Mouse (Mus musculus) MEL (cell line): ENCODE measurements around the gene Sftpa1. TPM values are rescaled to one million over a fixed set of nuclear protein-coding genes. Genes with fewer than 3 reads are reported as not detected.

Source experiments
- DNase-seq: peaks from one replicate; pipeline ENCODE4 v3.0.0; 2011; ENCODE audit warnings: low read depth, low spot score
- H3K27ac ChIP-seq: 2 replicates; pipeline ENCODE4 v1.5.1; 2012; ENCODE audit warnings: low read depth, mild to moderate bottlenecking, control low read depth, low read length, moderate library complexity; ENCODE audit not compliant: control insufficient read depth
- H3K27me3 ChIP-seq, 2 experiments: fragments of 150-350 bp in 1 of 2; sonication (generic) in 1 of 2; 2 replicates each; pipeline ENCODE4 v1.6.1; 2012; ENCODE audit warnings: low read length in 2 of 2, mild to moderate bottlenecking in 2 of 2, improper control_type of control experiment in 1 of 2, moderate library complexity in 1 of 2; ENCODE audit not compliant: insufficient read depth in 2 of 2, control insufficient read depth in 1 of 2
- H3K36me3 ChIP-seq, 2 experiments: 2 replicates each; pipeline ENCODE4 v1.6.1; 2012 to 2014; ENCODE audit warnings: low read length in 2 of 2, improper control_type of control experiment in 1 of 2, inconsistent platforms in 1 of 2, mild to moderate bottlenecking in 1 of 2; ENCODE audit not compliant: insufficient read depth in 2 of 2, control insufficient read depth in 1 of 2
- H3K4me1 ChIP-seq, 2 experiments: fragments of 150-350 bp in 1 of 2; sonication (generic) in 1 of 2; 2 replicates each; pipeline ENCODE4 v1.6.1; 2012; ENCODE audit warnings: low read length in 2 of 2, improper control_type of control experiment in 1 of 2, mild to moderate bottlenecking in 1 of 2; ENCODE audit not compliant: insufficient read depth in 2 of 2, control insufficient read depth in 1 of 2
- H3K4me3 ChIP-seq, 2 experiments: fragments of 150-350 bp in 1 of 2; sonication (generic) in 1 of 2; 2 replicates each; pipeline ENCODE4 v1.5.1; 2012; ENCODE audit warnings: low read depth in 2 of 2, low read length in 2 of 2, mild to moderate bottlenecking in 2 of 2, moderate library complexity in 2 of 2, control low read depth in 1 of 2, improper control_type of control experiment in 1 of 2; ENCODE audit not compliant: control insufficient read depth in 1 of 2, insufficient read depth in 1 of 2
- H3K79me2 ChIP-seq: 2 replicates; pipeline ENCODE4 v1.6.1; 2012; ENCODE audit warnings: mild to moderate bottlenecking, low read length, moderate library complexity; ENCODE audit not compliant: control insufficient read depth, poor library complexity, insufficient read depth
- H3K9ac ChIP-seq: 2 replicates; pipeline ENCODE4 v1.6.1; 2012; ENCODE audit warnings: low read depth, mild to moderate bottlenecking, control low read depth, low read length, moderate library complexity; ENCODE audit not compliant: control insufficient read depth, poor library complexity, severe bottlenecking
- H3K9me3 ChIP-seq: fragments of 150-350 bp; sonication (generic); replicated peaks from 2 replicates; pipeline ENCODE4 v1.6.1; 2012; ENCODE audit warnings: mild to moderate bottlenecking, low read length, improper control_type of control experiment, moderate library complexity; ENCODE audit not compliant: insufficient read depth
- BHLHE40 ChIP-seq: IDR thresholded peaks from 2 replicates; pipeline ENCODE4 v1.6.1; 2012; ENCODE audit warnings: low read depth, mild to moderate bottlenecking, inconsistent platforms, low read length, improper control_type of control experiment, borderline replicate concordance
- CHD2 ChIP-seq: IDR thresholded peaks from 2 replicates; pipeline ENCODE4 v1.6.1; 2011; ENCODE audit warnings: low read length, improper control_type of control experiment
- CTCF ChIP-seq, 3 experiments: IDR thresholded peaks in 2 of 3; conservative IDR thresholded peaks in 1 of 3; 2 replicates each; pipeline ENCODE4 v1.5.1; 2011 to 2012; ENCODE audit warnings: low read length in 3 of 3, low read depth in 2 of 3, mild to moderate bottlenecking in 2 of 3, improper control_type of control experiment in 1 of 3, inconsistent platforms in 1 of 3, mixed read lengths in 1 of 3, moderate library complexity in 1 of 3; ENCODE audit not compliant: control insufficient read depth in 1 of 3, insufficient read depth in 1 of 3, poor library complexity in 1 of 3, severe bottlenecking in 1 of 3
- E2F4 ChIP-seq: IDR thresholded peaks from 2 replicates; pipeline ENCODE4 v1.6.1; 2011; ENCODE audit warnings: low read depth, low read length, improper control_type of control experiment, borderline replicate concordance
- EP300 ChIP-seq, 2 experiments: IDR thresholded peaks; 2 replicates each; pipeline ENCODE4 v1.6.1; 2011; ENCODE audit warnings: improper control_type of control experiment in 2 of 2, low read length in 2 of 2, low read depth in 1 of 2, mild to moderate bottlenecking in 1 of 2
- ETS1 ChIP-seq: IDR thresholded peaks from 2 replicates; pipeline ENCODE4 v1.6.1; 2012; ENCODE audit warnings: low read depth, mild to moderate bottlenecking, inconsistent platforms, low read length, improper control_type of control experiment, moderate library complexity
- GABPA ChIP-seq: IDR thresholded peaks from 2 replicates; pipeline ENCODE4 v1.6.1; 2012; ENCODE audit warnings: low read depth, mild to moderate bottlenecking, inconsistent platforms, low read length, improper control_type of control experiment, moderate library complexity
- HCFC1 ChIP-seq: IDR thresholded peaks from 2 replicates; pipeline ENCODE4 v1.6.1; 2012; ENCODE audit warnings: low read depth, mild to moderate bottlenecking, inconsistent platforms, low read length, improper control_type of control experiment, moderate library complexity
- KAT2A ChIP-seq: conservative IDR thresholded peaks from 2 replicates; pipeline ENCODE4 v1.6.1; 2012; ENCODE audit warnings: low read depth, low read length, improper control_type of control experiment, inconsistent platforms
- MAZ ChIP-seq: IDR thresholded peaks from 2 replicates; pipeline ENCODE4 v1.6.1; 2012; ENCODE audit warnings: low read depth, mild to moderate bottlenecking, inconsistent platforms, low read length, improper control_type of control experiment
- MEF2A ChIP-seq: IDR thresholded peaks from 2 replicates; pipeline ENCODE4 v1.6.1; 2014; ENCODE audit warnings: low read depth, mild to moderate bottlenecking, inconsistent platforms, low read length, improper control_type of control experiment; ENCODE audit not compliant: poor library complexity, insufficient replicate concordance, severe bottlenecking; ENCODE audit errors: extremely low read depth
- MXI1 ChIP-seq: IDR thresholded peaks from 2 replicates; pipeline ENCODE4 v1.6.1; 2011; ENCODE audit warnings: mild to moderate bottlenecking, low read depth, low read length, improper control_type of control experiment
- MYB ChIP-seq: IDR thresholded peaks from 2 replicates; pipeline ENCODE4 v1.6.1; 2011; ENCODE audit warnings: mild to moderate bottlenecking, low read depth, low read length, improper control_type of control experiment
- NELFE ChIP-seq: IDR thresholded peaks from 2 replicates; pipeline ENCODE4 v1.6.1; 2011; ENCODE audit warnings: low read depth, low read length, improper control_type of control experiment
- POLR2A ChIP-seq, 2 experiments: IDR thresholded peaks; 2 replicates each; pipeline ENCODE4 v1.6.1; 2011 to 2012; ENCODE audit warnings: low read length in 2 of 2, mild to moderate bottlenecking in 2 of 2, control low read depth in 1 of 2, improper control_type of control experiment in 1 of 2, low read depth in 1 of 2, moderate library complexity in 1 of 2; ENCODE audit not compliant: control insufficient read depth in 1 of 2, insufficient read depth in 1 of 2, poor library complexity in 1 of 2
- RAD21 ChIP-seq: IDR thresholded peaks from 2 replicates; pipeline ENCODE4 v1.6.1; 2011; ENCODE audit warnings: mild to moderate bottlenecking, low read depth, low read length, improper control_type of control experiment
- SMC3 ChIP-seq: IDR thresholded peaks from 2 replicates; pipeline ENCODE4 v1.6.1; 2011; ENCODE audit warnings: low read depth, low read length, improper control_type of control experiment
- TAL1 ChIP-seq: IDR thresholded peaks from 2 replicates; pipeline ENCODE4 v1.6.1; 2012; ENCODE audit warnings: mild to moderate bottlenecking, inconsistent platforms, low read length, moderate library complexity, mixed read lengths
- TBP ChIP-seq: IDR thresholded peaks from 2 replicates; pipeline ENCODE4 v1.8.0; 2011; ENCODE audit warnings: low read depth, low read length, improper control_type of control experiment
- UBTF ChIP-seq: IDR thresholded peaks from 2 replicates; pipeline ENCODE4 v1.6.1; 2012; ENCODE audit warnings: low read depth, mild to moderate bottlenecking, inconsistent platforms, low read length, improper control_type of control experiment, moderate library complexity, borderline replicate concordance; ENCODE audit not compliant: insufficient read depth
- USF1 ChIP-seq: IDR thresholded peaks from 2 replicates; pipeline ENCODE4 v1.6.1; 2014; ENCODE audit warnings: low read depth, mild to moderate bottlenecking, inconsistent platforms, low read length, improper control_type of control experiment, moderate library complexity
- ZC3H11A ChIP-seq: IDR thresholded peaks from 2 replicates; pipeline ENCODE4 v1.6.1; 2012; ENCODE audit warnings: low read depth, mild to moderate bottlenecking, inconsistent platforms, low read length, improper control_type of control experiment
- ZKSCAN1 ChIP-seq: IDR thresholded peaks from 2 replicates; pipeline ENCODE4 v1.6.1; 2012; ENCODE audit warnings: low read depth, mild to moderate bottlenecking, inconsistent platforms, low read length, improper control_type of control experiment, moderate library complexity
- ZMIZ1 ChIP-seq: IDR thresholded peaks from 2 replicates; pipeline ENCODE4 v1.6.1; 2012; ENCODE audit warnings: low read depth, mild to moderate bottlenecking, inconsistent platforms, low read length, improper control_type of control experiment, moderate library complexity
- polyA plus RNA-seq, 2 experiments: library from polyadenylated mRNA; stranded (reverse) in 1 of 2; unstranded in 1 of 2; fragments of >175 nt in 1 of 2; fragments of >200 nt in 1 of 2; gene quantifications; 2 replicates each; pipeline versions ENCODE4 v1.2.1 to v1.2.4; 2012; ENCODE audit warnings: low replicate concordance in 2 of 2, low read depth in 1 of 2; ENCODE audit not compliant: insufficient read length in 2 of 2, insufficient read depth in 1 of 2, missing spikeins in 1 of 2
- total RNA-seq: library from RNA; depleted of rRNA; stranded (reverse); fragments of 300-350 nt; gene quantifications from 2 replicates; pipeline ENCODE4 v1.2.3, GENCODE M21; 2012

Gene Sftpa1
- total and polyA plus RNA-seq, 3 experiments: not detected

GRCm38 (mm10) chr14:41147356-41147755 is 15.8 kb downstream of the Sftpa1 start:
- Histone ChIP-seq H3K4me1 (no peaks in the 10 kb centered on the region), H3K36me3 (no peaks in the 10 kb centered on the region), H3K4me3 (no peak overlapping the region), H3K9ac (no peak overlapping the region), H3K79me2 (no peaks in the 10 kb centered on the region), H3K27me3 (no peaks in the 10 kb centered on the region), H3K9me3 (no peaks in the 10 kb centered on the region), H3K27ac (no peak overlapping the region)
- DNase-seq: no peak
- TF ChIP-seq POLR2A (IDR thresholded peaks at IDR 0.05; ENCODE audit: control insufficient read depth in 1 of 2, insufficient read depth in 1 of 2, low read depth in 1 of 2, low read length in 2 of 2, poor library complexity in 1 of 2) (no peak), EP300 (IDR thresholded peaks at IDR 0.05; ENCODE audit: low read depth in 1 of 2, low read length in 2 of 2) (no peak), E2F4 (no peak), MYB (no peak), ZC3H11A (no peak), CHD2 (no peak), ZKSCAN1 (no peak), SMC3 (no peak), TBP (no peak), CTCF (IDR thresholded peaks at IDR 0.05 in 2 of 3, conservative IDR thresholded peaks at IDR 0.05 in 1 of 3; ENCODE audit: control insufficient read depth in 1 of 3, insufficient read depth in 1 of 3, low read depth in 2 of 3, low read length in 3 of 3, poor library complexity in 1 of 3, severe bottlenecking in 1 of 3) (no peak), ZMIZ1 (no peak), BHLHE40 (no peak), MAZ (no peak), ETS1 (no peak)

- Histone ChIP-seq H3K36me3 (no peaks in the 10 kb centered on the region), H3K9ac (no peak within 1 kb of the TSS), H3K9me3 (no peaks in the 10 kb centered on the region), H3K27ac (no peak within 1 kb of the TSS), H3K79me2 (no peaks in the 10 kb centered on the region), H3K4me1 (no peaks in the 10 kb centered on the region), H3K27me3 (no peaks in the 10 kb centered on the region)
- no peak for DNase-seq
- TF ChIP-seq RAD21: no peak
- no peak for TF ChIP-seq MXI1
- TF ChIP-seq UBTF: no peak
- TF ChIP-seq NELFE: no peak
- TF ChIP-seq CHD2: no peak
- TF ChIP-seq MEF2A: no peak
- no peak for TF ChIP-seq KAT2A
- no peak for TF ChIP-seq GABPA
- TF ChIP-seq HCFC1: no peak
- no peak for TF ChIP-seq USF1
- no peak for TF ChIP-seq TAL1
- TF ChIP-seq, all 39 proteins: peak for 0
- H3K4me3 ChIP-seq: no peak within 1 kb of the TSS
Observed at GRCm38 (mm10) chr14:41151220-41151898, 19.8 kb downstream of the Sftpa1 start, which contains the start of gene Mbl1. Gene Mbl1 (plus strand): TSS chr14:41151458.
